15 mouse cellular contexts compared by ENCODE assay signal in genomic region chr16:32214804-32215576, GRCm38 (mm10). TPM values are rescaled to one million over a fixed set of nuclear protein-coding genes. Genes with fewer than 3 reads are reported as not detected.
DNase-seq lines count a peak whose midpoint lies in the region; ATAC-seq and TF ChIP-seq lines count a peak whose summit lies in the region.
"Had no signal": no experiment of that assay in that cellular context is flagged by ENCODE, and none has a peak within 500 bp of the region (broad histone marks: within the 10 kb centered on the region; RNA-seq: fewer than 3 reads in every experiment).

No protein-coding gene starts in this region.

- H3K9me3 ChIP-seq in hindbrain, embryonic 13.5 days = no peaks in the 10 kb centered on the region
- H3K9me3 ChIP-seq in hindbrain, embryonic 12.5 days (replicated peaks) = peaks cover 2% of the 10 kb centered on the region

- no peak overlapping the region; the same call in 1 of the 2 replicates for H3K4me3 ChIP-seq in heart, adult 2 months
- no peak overlapping the region for H3K4me3 ChIP-seq in hindbrain, embryonic 13.5 days
- no peak overlapping the region for H3K4me3 ChIP-seq in hindbrain, embryonic 12.5 days

- peak in 1 of 2 experiments; percentile 31 for DNase-seq in heart, adult 2 months
- no peak for DNase-seq in heart, adult 8-10 months (ENCODE audit: low spot score)
- peak; percentile 16 for DNase-seq in ES-CJ7 (ENCODE audit: low read depth, low spot score)
- DNase-seq in frontal cortex, postnatal 36 days (ENCODE audit: low spot score in 2 of 2) = peak; percentile 55 to 74
- peak; percentile 53 for DNase-seq in left cerebral cortex, postnatal 36 days (ENCODE audit: low spot score in 2 of 2)
- DNase-seq in adrenal gland, adult 8-10 months = no peak
- DNase-seq: cerebellum, postnatal 36 days; kidney, postnatal 14 days had no signal

- no peaks in the 10 kb centered on the region for H3K79me2 ChIP-seq in heart, adult 2 months (replicated peaks; ENCODE audit: control insufficient read depth, insufficient read depth, low read length)

- H3K27ac ChIP-seq in heart, adult 2 months = peak overlapping the region; percentile 49
- H3K27ac ChIP-seq in hindbrain, embryonic 13.5 days = no peak overlapping the region
- no peak overlapping the region for H3K27ac ChIP-seq in hindbrain, embryonic 12.5 days
- H3K27ac ChIP-seq: hindbrain, postnatal 0 days; liver, embryonic 14.5 days had no signal

- TF ChIP-seq POLR2A in heart, adult 2 months (IDR thresholded peaks at IDR 0.05; ENCODE audit: insufficient read depth, low read depth, low read length) = no peak

- no peak overlapping the region for H3K4me2 ChIP-seq in hindbrain, embryonic 13.5 days
- no peak overlapping the region for H3K4me2 ChIP-seq in hindbrain, embryonic 12.5 days (replicated peaks)

- TF ChIP-seq CTCF in heart, adult 2 months (IDR thresholded peaks at IDR 0.05) = no peak

- H3K9ac ChIP-seq in heart, adult 2 months (ENCODE audit: low read depth, low read length) = no peak overlapping the region
- H3K9ac ChIP-seq in hindbrain, embryonic 13.5 days = no peak overlapping the region
- H3K9ac ChIP-seq in hindbrain, embryonic 12.5 days = no peak overlapping the region
- H3K9ac ChIP-seq: liver, embryonic 14.5 days had no signal

- H3K36me3 ChIP-seq in heart, adult 2 months (ENCODE audit: control insufficient read depth, insufficient read depth, low read length) = no peaks in the 10 kb centered on the region
- H3K36me3 ChIP-seq in hindbrain, embryonic 13.5 days = no peaks in the 10 kb centered on the region
- no peaks in the 10 kb centered on the region for H3K36me3 ChIP-seq in hindbrain, embryonic 12.5 days

- intact Hi-C loops in heart, adult 2 months (cut with DNase I) = loop anchor here (5.0 kb wide), 1 partner anchor 57 kb away; the partner anchor contains the start of gene Smco1
- intact Hi-C loops in left cerebral cortex, postnatal 36 days (cut with DNase I) = loop anchor here (10.0 kb wide), 1 partner anchor 100 kb away; no protein-coding TSS in a partner anchor

- no peak for TF ChIP-seq EP300 in heart, adult 2 months (IDR thresholded peaks at IDR 0.05; ENCODE audit: insufficient read depth, low read depth, low read length)

- H3K27me3 ChIP-seq in heart, adult 2 months (ENCODE audit: control insufficient read depth, insufficient read depth, low read length) = no peaks in the 10 kb centered on the region
- no peaks in the 10 kb centered on the region for H3K27me3 ChIP-seq in hindbrain, embryonic 13.5 days
- no peaks in the 10 kb centered on the region for H3K27me3 ChIP-seq in hindbrain, embryonic 12.5 days

- H3K4me1 ChIP-seq in heart, adult 2 months (ENCODE audit: control insufficient read depth, insufficient read depth, low read length) = no peaks in the 10 kb centered on the region; the same call in 1 of the 2 replicates
- H3K4me1 ChIP-seq in hindbrain, embryonic 13.5 days (replicated peaks) = no peaks in the 10 kb centered on the region
- no peaks in the 10 kb centered on the region for H3K4me1 ChIP-seq in hindbrain, embryonic 12.5 days

- no peak for ATAC-seq in hindbrain, embryonic 13.5 days (ENCODE audit: low FRiP score)
- ATAC-seq in hindbrain, embryonic 12.5 days (ENCODE audit: low FRiP score) = no peak
- ATAC-seq: hindbrain, postnatal 0 days had no signal

- WGBS in heart, adult 2 months = 56% methylated on average over 17 of the region's 17 CpGs
- WGBS in hindbrain, embryonic 13.5 days = 79% methylated on average over 17 of the region's 17 CpGs
- 82% methylated on average over 17 of the region's 17 CpGs for WGBS in hindbrain, embryonic 12.5 days

RNA-seq across cellular contexts. Expression of gene Fbxo45, which starts 32.0 kb away (rescaled TPM):
- 10 to 100 TPM; 10.8 to 13.5 TPM for total RNA-seq in heart, adult 2 months (2021)
- 3.3 and 6.2 TPM in 2 replicates for polyA plus RNA-seq in heart, adult 2 months (2012; rRNA removed)
- total RNA-seq in heart, adult 8-10 months (2022) = 10 to 100 TPM; 11.4 to 14.0 (median 13.2) TPM
- 10 to 100 TPM; 48.7 to 49.2 TPM for total RNA-seq in left cerebral cortex, postnatal 36 days (2021)
- 7.6 and 8.2 TPM in 2 replicates for polyA plus RNA-seq in hindbrain, embryonic 13.5 days (2015; fragmentation: Nextera tagmentation; extraction: Ambion mirVana)
- total RNA-seq in adrenal gland, adult 8-10 months (2022) = 10 to 100 TPM; 16.8 to 20.1 (median 19.2) TPM
- polyA plus RNA-seq in hindbrain, embryonic 12.5 days (2016; fragmentation: Nextera tagmentation; extraction: Ambion mirVana) = 26.1 and 28.4 TPM in 2 replicates

RNA-seq across cellular contexts. Expression of gene Wdr53, which starts 32.0 kb away (rescaled TPM):
- 1 to 10 TPM; 7.6 TPM for total RNA-seq in heart, adult 2 months (2021)
- polyA plus RNA-seq in heart, adult 2 months (2012; rRNA removed) = 3.3 and 8.1 TPM in 2 replicates
- 1 to 10 TPM; 3.8 to 8.3 (median 7.3) TPM for total RNA-seq in heart, adult 8-10 months (2022)
- 10 to 100 TPM; 12.2 to 14.4 TPM for total RNA-seq in left cerebral cortex, postnatal 36 days (2021)
- 17.1 and 17.4 TPM in 2 replicates for polyA plus RNA-seq in hindbrain, embryonic 13.5 days (2015; fragmentation: Nextera tagmentation; extraction: Ambion mirVana)
- total RNA-seq in adrenal gland, adult 8-10 months (2022) = 10 to 100 TPM; 13.0 to 17.8 (median 14.9) TPM
- polyA plus RNA-seq in hindbrain, embryonic 12.5 days (2016; fragmentation: Nextera tagmentation; extraction: Ambion mirVana) = 17.1 and 18.5 TPM in 2 replicates

RNA-seq across cellular contexts. Expression of gene Bex6, which starts 35.4 kb away (rescaled TPM):
- total RNA-seq in heart, adult 2 months (2021) = not detected
- polyA plus RNA-seq in heart, adult 2 months (2012; rRNA removed) = not detected in 2 replicates
- total RNA-seq in heart, adult 8-10 months (2022) = not detected
- not detected for total RNA-seq in left cerebral cortex, postnatal 36 days (2021)
- polyA plus RNA-seq in hindbrain, embryonic 13.5 days (2015; fragmentation: Nextera tagmentation; extraction: Ambion mirVana) = not detected in 2 replicates
- not detected for total RNA-seq in adrenal gland, adult 8-10 months (2022)
- 0.26 TPM in 1 of 2 replicates, not detected in the other for polyA plus RNA-seq in hindbrain, embryonic 12.5 days (2016; fragmentation: Nextera tagmentation; extraction: Ambion mirVana)
- total RNA-seq: gastrocnemius, adult 18-20 months; hindbrain, postnatal 0 days; left cerebral cortex, adult 8-10 months; neutrophil, adult 5-6 weeks had no signal
- polyA plus RNA-seq: hindbrain, postnatal 0 days had no signal

RNA-seq across cellular contexts. Expression of gene Nrros, which starts 49.6 kb away (rescaled TPM):
- total RNA-seq in heart, adult 2 months (2021) = 1 to 10 TPM; 3.9 to 4.7 TPM
- 9.1 and 9.5 TPM in 2 replicates for polyA plus RNA-seq in heart, adult 2 months (2012; rRNA removed)
- total RNA-seq in heart, adult 8-10 months (2022) = 1 to 10 TPM; 3.5 to 4.6 (median 3.5) TPM
- total RNA-seq in left cerebral cortex, postnatal 36 days (2021) = 1 to 10 TPM; 7.5 to 9.2 TPM
- 7.3 and 8.8 TPM in 2 replicates for polyA plus RNA-seq in hindbrain, embryonic 13.5 days (2015; fragmentation: Nextera tagmentation; extraction: Ambion mirVana)
- 1 to 10 TPM; 5.5 to 9.9 (median 8.4) TPM for total RNA-seq in adrenal gland, adult 8-10 months (2022)
- polyA plus RNA-seq in hindbrain, embryonic 12.5 days (2016; fragmentation: Nextera tagmentation; extraction: Ambion mirVana) = 9.8 and 10.1 TPM in 2 replicates

RNA-seq across cellular contexts. Expression of gene Smco1, which starts 56.3 kb away (rescaled TPM):
- total RNA-seq in heart, adult 2 months (2021) = 10 to 100 TPM; 25.2 to 29.6 TPM
- polyA plus RNA-seq in heart, adult 2 months (2012; rRNA removed) = 10.9 and 23.4 TPM in 2 replicates
- total RNA-seq in heart, adult 8-10 months (2022) = 10 to 100 TPM; 21.6 to 33.8 (median 27.9) TPM
- total RNA-seq in left cerebral cortex, postnatal 36 days (2021) = not detected
- 0.16 and 0.23 TPM in 2 replicates for polyA plus RNA-seq in hindbrain, embryonic 13.5 days (2015; fragmentation: Nextera tagmentation; extraction: Ambion mirVana)
- not detected for total RNA-seq in adrenal gland, adult 8-10 months (2022)
- polyA plus RNA-seq in hindbrain, embryonic 12.5 days (2016; fragmentation: Nextera tagmentation; extraction: Ambion mirVana) = 0.14 TPM in 1 of 2 replicates, not detected in the other
- total RNA-seq: hindbrain, postnatal 0 days; neutrophil, adult 5-6 weeks had no signal
- polyA plus RNA-seq: liver, embryonic 14.5 days had no signal

Comparison
In these comparisons a context has a peak if more than half of its experiments do, and no peak if none do; other contexts are left out.
1. DNase-seq: peak in ES-CJ7 (single experiment), frontal cortex, postnatal 36 days (2 of 2) and left cerebral cortex, postnatal 36 days (2 of 2); none in heart, adult 8-10 months (single experiment) and adrenal gland, adult 8-10 months (single experiment).